Mouse (Mus musculus) MEL-GATA-1-ER (cell line): Measurements from ENCODE around the gene Dock10.

Experiments
- DNase-seq: peaks from one replicate; pipeline ENCODE4 v3.0.0-alpha.2; 2012; ENCODE audit warnings: low read depth; ENCODE audit errors: extremely low read depth

The Dock10 gene

GRCm38 (mm10) chr1:80728183-80728582 lies 30.1 kb downstream of the Dock10 start:
- DNase-seq, result no peak

DNA sequence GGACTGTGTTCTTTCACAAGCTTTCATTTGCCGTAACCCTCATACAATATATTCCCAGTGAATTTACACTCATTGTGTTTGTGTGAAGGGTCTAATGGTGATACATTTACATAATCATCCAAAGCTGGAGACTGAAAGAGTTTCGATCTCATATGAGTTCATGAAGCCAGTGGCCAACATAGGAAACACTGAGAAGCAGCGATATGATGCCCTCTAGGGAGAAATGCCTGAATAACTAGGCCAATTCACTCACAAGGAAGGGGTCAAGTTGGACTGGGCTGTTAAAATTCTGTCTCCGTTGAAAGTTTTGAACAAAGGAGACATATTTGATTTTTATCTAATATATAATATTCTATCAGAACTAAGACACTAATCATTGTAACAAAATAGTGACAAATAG lies 30.9 kb downstream of the Dock10 start:
- DNase-seq, result no peak

- peak; percentile 43 for DNase-seq
These were observed 35.7 kb downstream of the Dock10 start for GRCm38 (mm10) chr1:80722647-80723046.

GRCm38 (mm10) chr1:80722001-80722400 lies 36.3 kb downstream of the Dock10 start:
- no peak for DNase-seq

GRCm38 (mm10) chr1:80721181-80721580 lies 37.1 kb downstream of the Dock10 start:
- DNase-seq, result no peak

- DNase-seq, result no peak
These were observed 38.2 kb downstream of the Dock10 start for GRCm38 (mm10) chr1:80720146-80720545.

DNA sequence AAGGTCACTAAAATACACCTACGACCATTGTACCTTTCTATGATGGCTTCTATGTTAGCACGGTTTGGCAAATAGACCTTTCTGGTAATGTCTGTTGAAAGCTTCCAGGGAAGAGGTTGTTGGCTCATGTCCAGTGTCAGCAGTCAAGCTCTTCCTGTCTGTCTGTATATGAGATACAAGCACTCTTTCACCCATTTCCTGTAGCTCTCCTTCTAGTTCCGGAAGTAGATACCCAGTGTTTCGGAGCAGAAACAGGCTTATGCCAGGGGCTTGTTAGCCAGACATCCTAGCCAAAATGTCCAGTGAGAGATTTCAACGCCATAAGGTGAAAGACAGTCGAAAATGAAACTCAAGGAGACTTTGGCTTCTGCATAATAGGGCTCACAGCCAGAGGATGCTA lies 38.9 kb downstream of the Dock10 start:
- DNase-seq, result no peak

DNA sequence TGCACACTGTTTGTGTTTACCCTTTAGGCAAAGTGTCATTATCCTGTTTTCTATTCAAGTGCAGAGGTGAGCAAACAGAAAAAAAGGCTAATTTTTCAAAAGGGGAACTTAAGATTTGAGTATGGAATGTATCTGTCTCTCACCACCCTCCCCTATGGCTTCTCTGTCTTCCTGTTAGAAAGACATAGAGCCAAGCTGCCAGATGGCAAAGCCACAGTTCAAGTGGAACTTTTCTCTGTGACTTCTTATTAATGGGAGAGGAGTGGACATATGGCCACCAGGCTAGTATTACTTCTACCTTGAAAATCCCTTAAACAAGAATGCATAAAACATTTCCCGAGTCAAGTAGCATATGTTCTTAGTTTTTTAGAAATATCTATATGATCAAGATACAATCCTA lies 39.7 kb downstream of the Dock10 start:
- DNase-seq, result no peak

DNA sequence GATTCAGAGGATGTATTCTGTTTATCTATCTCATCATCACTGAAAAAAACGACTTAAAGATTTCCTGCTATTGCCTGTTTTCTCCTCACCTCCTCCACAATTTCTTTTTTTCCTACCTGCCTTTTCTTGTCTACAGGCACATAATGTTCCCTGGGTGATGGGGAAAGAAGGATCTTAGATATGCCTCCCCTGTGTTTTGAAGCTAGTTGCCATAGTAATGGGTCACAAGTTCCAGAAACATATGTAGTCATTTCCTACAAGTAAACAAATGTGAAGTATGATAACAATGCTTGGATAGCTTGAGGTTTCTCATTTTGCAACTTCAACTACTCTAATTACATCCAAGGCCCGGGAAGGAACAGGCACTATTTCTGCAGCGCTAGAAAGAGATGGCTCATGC lies 42.4 kb downstream of the Dock10 start:
- no peak for DNase-seq

DNA sequence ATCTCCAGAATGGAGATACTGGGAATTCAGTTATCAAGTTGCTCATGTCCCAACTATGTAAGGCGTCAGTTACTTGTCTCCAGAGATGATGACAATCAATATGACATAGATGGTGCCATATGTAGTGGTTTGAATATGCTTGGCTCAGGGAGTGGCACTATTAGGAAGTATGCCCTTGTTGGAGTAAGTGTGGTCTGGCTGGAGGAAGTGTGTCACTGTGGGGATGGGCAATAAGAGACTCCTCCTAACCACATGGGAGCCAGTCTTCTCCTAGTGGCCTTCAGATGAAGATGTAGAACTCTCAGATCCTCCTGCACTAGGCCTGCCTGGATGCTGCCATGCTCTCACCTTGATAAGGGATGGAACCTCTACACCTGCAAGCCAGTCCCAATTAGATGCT lies 44.4 kb downstream of the Dock10 start:
- no peak for DNase-seq

DNA sequence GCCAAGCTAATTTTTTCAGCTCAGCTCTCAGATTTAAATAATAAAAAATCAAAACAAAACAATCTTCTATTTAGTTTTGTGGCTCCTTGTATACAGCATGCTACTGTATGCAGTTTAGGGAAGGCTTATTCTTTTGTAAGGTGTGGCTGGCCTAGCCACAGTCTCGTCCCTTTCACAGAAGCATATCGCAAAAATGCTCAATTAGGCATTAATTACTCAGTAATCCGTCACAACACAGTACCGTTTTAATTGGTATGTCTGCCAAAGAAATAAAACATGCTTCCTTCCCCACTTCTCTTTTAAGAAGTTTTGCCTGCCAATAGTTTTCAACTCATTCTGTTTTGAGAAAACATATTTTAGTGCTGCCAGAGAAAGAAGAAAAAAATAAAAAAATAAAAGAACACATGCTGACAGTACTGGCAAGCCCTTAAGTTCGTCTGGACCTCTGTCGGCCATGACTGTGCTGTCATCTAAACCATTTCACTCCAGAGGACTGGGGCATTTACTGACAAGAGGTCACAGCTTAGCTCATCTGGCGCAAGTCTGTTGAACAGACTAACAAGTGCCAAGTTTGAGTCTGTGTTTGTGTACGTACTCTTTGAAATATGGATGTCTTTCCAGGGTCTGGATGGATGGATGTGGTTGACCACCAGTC lies 47.6 kb downstream of the Dock10 start:
- no peak for DNase-seq

- no peak for DNase-seq
These were observed 48.2 kb downstream of the Dock10 start for GRCm38 (mm10) chr1:80710097-80710541.

DNA sequence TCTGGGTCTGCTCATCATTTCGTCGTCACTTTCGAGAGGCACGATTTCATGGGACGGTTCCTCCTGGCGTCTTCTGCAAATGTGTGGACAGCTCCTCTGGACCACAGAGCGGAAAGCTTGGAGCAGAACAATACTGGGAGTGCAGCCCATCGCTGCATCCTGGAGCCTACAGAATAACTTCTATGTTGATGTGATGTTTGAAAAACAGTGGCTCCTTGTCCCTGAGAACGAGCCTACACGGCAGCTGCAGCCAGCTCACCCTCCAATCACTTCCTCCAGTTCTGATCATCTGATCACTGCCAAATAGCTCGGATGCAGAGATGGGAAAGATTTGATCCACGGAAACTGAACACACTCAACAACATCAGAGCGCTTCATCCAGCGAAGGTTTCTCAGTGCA lies 49.0 kb downstream of the Dock10 start:
- DNase-seq, result no peak

- DNase-seq, result no peak
These were observed 55.0 kb downstream of the Dock10 start for GRCm38 (mm10) chr1:80703279-80703678.

DNA sequence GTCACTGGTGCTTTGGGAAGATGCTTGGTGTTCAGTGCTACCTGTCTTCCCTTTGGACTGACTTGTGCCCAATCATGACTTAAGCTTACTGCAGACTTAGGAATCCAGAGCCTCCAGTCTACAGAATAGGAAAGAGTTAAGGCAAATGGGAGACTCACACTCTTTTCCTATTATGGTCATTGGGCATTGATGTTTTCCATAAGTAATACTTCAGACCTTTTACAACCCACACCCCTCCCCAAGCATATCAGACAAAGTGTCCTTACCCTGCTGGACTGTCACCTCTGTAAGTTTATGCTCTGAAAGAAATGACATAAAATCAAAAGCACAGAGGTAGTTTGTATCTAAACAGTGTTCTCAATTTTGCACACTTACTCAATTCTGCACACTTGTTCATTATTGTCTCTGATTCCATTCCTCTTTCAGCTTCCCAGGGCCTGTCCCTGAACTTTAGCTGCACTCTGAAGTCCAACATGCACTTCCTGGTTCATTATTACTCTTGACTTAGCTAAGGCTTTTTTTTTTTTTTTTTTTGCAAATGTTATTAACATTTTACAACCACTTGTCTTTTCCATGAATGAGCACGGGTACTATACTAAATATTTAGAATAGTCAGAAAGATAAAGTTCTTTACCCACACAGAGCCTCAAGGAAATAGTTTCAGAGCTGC lies 82.2 kb downstream of the Dock10 start:
- DNase-seq, result no peak

DNA sequence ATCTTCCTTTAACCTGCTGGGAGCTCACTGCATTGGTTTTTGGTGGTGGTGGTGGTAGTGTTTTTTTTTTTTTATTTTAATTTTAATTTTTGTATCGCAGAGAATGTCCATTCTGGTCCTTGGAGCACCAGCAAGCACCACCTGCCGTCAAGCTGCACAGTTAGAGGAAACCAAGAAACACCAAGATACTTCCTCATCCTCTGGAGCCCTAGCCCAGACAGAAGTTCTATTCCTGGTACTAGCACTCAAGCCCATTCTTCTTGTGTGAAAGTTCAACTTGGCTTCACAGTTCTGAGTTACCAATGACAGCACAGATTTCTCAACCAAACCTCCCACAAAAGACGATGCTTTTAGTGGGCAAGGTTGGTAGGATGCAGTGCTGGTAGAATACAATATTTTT lies 86.6 kb downstream of the Dock10 start:
- no peak for DNase-seq

DNA sequence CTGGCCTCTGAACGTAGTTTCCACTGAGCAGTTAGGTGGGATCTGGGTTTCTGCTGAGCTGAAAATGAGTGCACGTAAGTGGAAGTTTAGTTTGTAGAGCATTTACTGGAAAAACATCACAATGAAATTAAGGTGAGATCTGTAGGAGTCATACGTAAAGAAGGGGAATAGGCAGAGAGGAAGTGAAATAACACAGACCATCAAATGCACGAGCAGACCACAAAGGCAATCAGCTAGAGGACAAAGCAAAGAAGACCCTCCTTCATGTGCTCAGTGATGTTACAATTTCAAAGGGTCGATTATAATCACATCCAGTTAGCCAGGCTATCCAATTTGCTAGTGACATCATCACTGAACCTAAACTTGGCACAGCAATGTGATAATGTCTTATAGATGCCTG lies 87.3 kb downstream of the Dock10 start:
- no peak for DNase-seq

- no peak for DNase-seq
These were observed 87.9 kb downstream of the Dock10 start for GRCm38 (mm10) chr1:80670387-80670786.

- DNase-seq, result peak; percentile 65
These were observed 92.6 kb downstream of the Dock10 start for GRCm38 (mm10) chr1:80665761-80666160.

GRCm38 (mm10) chr1:80665161-80665560 lies 93.2 kb downstream of the Dock10 start:
- peak; percentile 82 for DNase-seq

GRCm38 (mm10) chr1:80661506-80662402 lies 96.6 kb downstream of the Dock10 start:
- no peak for DNase-seq
